Mouse (Mus musculus) kidney, embryonic 14.5 days (tissue): ENCODE measurements around the gene Hoxa4. TPM values are rescaled to one million over a fixed set of nuclear protein-coding genes. Genes with fewer than 3 reads are reported as not detected.
A peak's percentile ranks its signal among the peaks of the same experiment; 100 is the strongest.

Experiments used
- ATAC-seq: fragments of 200-750 bp; cut with Nextera tagmentation; 2 replicates; pipeline ENCODE4 v1.8.0; 2017; ENCODE audit warnings: moderate number of reproducible peaks, mild to moderate bottlenecking, moderate TSS enrichment, moderate library complexity; ENCODE audit not compliant: low FRiP score, low TSS enrichment
- H3K27ac ChIP-seq: fragments of 300-500 bp; sonication (generic); 2 replicates; pipeline ENCODE4 v1.5.1; 2014; ENCODE audit warnings: low read depth, mild to moderate bottlenecking, low read length, moderate library complexity, mixed read lengths
- H3K27me3 ChIP-seq: fragments of 300-500 bp; sonication (generic); 2 replicates; pipeline ENCODE4 v1.6.1; 2014; ENCODE audit warnings: mild to moderate bottlenecking, low read length; ENCODE audit not compliant: control insufficient read depth, insufficient read depth
- H3K36me3 ChIP-seq: fragments of 300-500 bp; sonication (generic); 2 replicates; pipeline ENCODE4 v1.6.1; 2014; ENCODE audit warnings: low read length, mixed read lengths; ENCODE audit not compliant: control insufficient read depth, insufficient read depth
- H3K4me1 ChIP-seq: fragments of 300-500 bp; sonication (generic); 2 replicates; pipeline ENCODE4 v1.6.1; 2014; ENCODE audit warnings: low read length, mixed read lengths; ENCODE audit not compliant: control insufficient read depth, insufficient read depth
- H3K4me2 ChIP-seq: fragments of 300-500 bp; sonication (generic); replicated peaks from 2 replicates; pipeline ENCODE4 v1.6.1; 2014; ENCODE audit warnings: low read depth, mild to moderate bottlenecking, low read length
- H3K4me3 ChIP-seq: fragments of 300-500 bp; sonication (generic); 2 replicates; pipeline ENCODE4 v1.5.1; 2014; ENCODE audit warnings: mild to moderate bottlenecking, low read length
- H3K9ac ChIP-seq: fragments of 300-500 bp; sonication (generic); 2 replicates; pipeline ENCODE4 v1.6.1; 2014; ENCODE audit warnings: low read depth, mild to moderate bottlenecking, low read length, moderate library complexity
- H3K9me3 ChIP-seq: fragments of 300-500 bp; sonication (generic); 2 replicates; pipeline ENCODE4 v1.6.1; 2016; ENCODE audit warnings: low read length; ENCODE audit not compliant: control insufficient read depth
- WGBS: fragments of 180-500 bp; shearing (Covaris S2); extraction: QIAGEN DNeasy Blood & Tissue Kit; methylation state at CpG from one replicate; pipeline ENCODE4 v1.1.7; 2014; 5-methylcytosine and 5-hydroxymethylcytosine counted together
- polyA plus RNA-seq: library from polyadenylated mRNA; unstranded; fragments of >200 nt; fragmentation: Nextera tagmentation; extraction: Ambion mirVana; gene quantifications from 2 replicates; pipeline ENCODE4 v1.2.1, GENCODE M21; 2014

Hoxa4 gene
- polyA plus RNA-seq, 1 experiment from 2014 or later = 3.1 TPM

- no peaks in the 10 kb centered on the region for H3K27me3 ChIP-seq
- peak overlapping the region; percentile 40; the same call in 1 of the 2 replicates for H3K9ac ChIP-seq
- H3K4me3 ChIP-seq = no peak overlapping the region
These were observed 8.1 kb downstream of the Hoxa4 start for GRCm38 (mm10) chr6:52183311-52184080.

GRCm38 (mm10) chr6:52182793-52183192 is 8.8 kb downstream of the Hoxa4 start:
- Histone ChIP-seq H3K9ac (no peak overlapping the region; the same call in 1 of the 2 replicates), H3K27ac (peak overlapping the region; percentile 94), H3K4me2 (peak overlapping the region; percentile 27; the same call in 1 of the 2 replicates), H3K4me1 (peaks cover 75% of the 10 kb centered on the region), H3K4me3 (no peak overlapping the region), H3K36me3 (peaks cover 24% of the 10 kb centered on the region; the same call in 1 of the 2 replicates), H3K27me3 (no peaks in the 10 kb centered on the region), H3K9me3 (no peaks in the 10 kb centered on the region)
- WGBS = 6% methylated on average over 1 of the region's 1 CpGs
- ATAC-seq = no peak

More at GRCm38 (mm10) chr6:52183311-52184080, 8.1 kb downstream of the Hoxa4 start:
- WGBS = 12% methylated on average over 10 of the region's 10 CpGs
- Histone ChIP-seq H3K9me3 (no peaks in the 10 kb centered on the region), H3K4me2 (peak overlapping the region; percentile 27), H3K27ac (peak overlapping the region; percentile 94), H3K36me3 (peaks cover 24% of the 10 kb centered on the region; the same call in 1 of the 2 replicates), H3K4me1 (peaks cover 78% of the 10 kb centered on the region)
- peak; percentile 2; the same call in 1 of the 2 replicates for ATAC-seq

- peak overlapping the region; percentile 94; the same call in 1 of the 2 replicates for H3K27ac ChIP-seq
- peaks cover 23% of the 10 kb centered on the region; the same call in 1 of the 2 replicates for H3K36me3 ChIP-seq
- H3K4me1 ChIP-seq = peaks cover 78% of the 10 kb centered on the region
- no peak overlapping the region for H3K4me3 ChIP-seq
- H3K27me3 ChIP-seq = no peaks in the 10 kb centered on the region
- H3K9ac ChIP-seq = no peak overlapping the region
- ATAC-seq = no peak
- 38% methylated on average over 2 of the region's 2 CpGs for WGBS
- 0 out of 2 replicates have a peak overlapping the region, but pooled peaks have one; percentile 1 for H3K4me2 ChIP-seq
- no peaks in the 10 kb centered on the region for H3K9me3 ChIP-seq
These were observed 9.5 kb downstream of the Hoxa4 start for GRCm38 (mm10) chr6:52182030-52182429.

GRCm38 (mm10) chr6:52180726-52181125 is 10.8 kb downstream of the Hoxa4 start:
- H3K4me2 ChIP-seq = peak overlapping the region; percentile 67
- peaks cover 12% of the 10 kb centered on the region; the same call in 1 of the 2 replicates for H3K36me3 ChIP-seq
- H3K4me3 ChIP-seq = peak overlapping the region; percentile 71; the same call in 1 of the 2 replicates
- WGBS = 35% methylated on average over 3 of the region's 3 CpGs
- H3K27me3 ChIP-seq = no peaks in the 10 kb centered on the region
- H3K9ac ChIP-seq = peak overlapping the region; percentile 88; the same call in 1 of the 2 replicates
- no peak for ATAC-seq
- peak overlapping the region; percentile 89; the same call in 1 of the 2 replicates for H3K27ac ChIP-seq
- no peaks in the 10 kb centered on the region for H3K9me3 ChIP-seq
- peaks cover 79% of the 10 kb centered on the region for H3K4me1 ChIP-seq

- peaks cover 12% of the 10 kb centered on the region; the same call in 1 of the 2 replicates for H3K36me3 ChIP-seq
- peak overlapping the region; percentile 89 for H3K27ac ChIP-seq
- peak overlapping the region; percentile 71 for H3K4me3 ChIP-seq
- peak overlapping the region; percentile 67 for H3K4me2 ChIP-seq
- 11% methylated on average over 11 of the region's 11 CpGs for WGBS
- ATAC-seq = no peak
- H3K4me1 ChIP-seq = peaks cover 75% of the 10 kb centered on the region
- H3K9me3 ChIP-seq = no peaks in the 10 kb centered on the region
- H3K9ac ChIP-seq = peak overlapping the region; percentile 88
- no peaks in the 10 kb centered on the region for H3K27me3 ChIP-seq
These were observed 11.3 kb downstream of the Hoxa4 start for GRCm38 (mm10) chr6:52180213-52180710.

- H3K4me1 ChIP-seq = peaks cover 69% of the 10 kb centered on the region
- peaks cover 12% of the 10 kb centered on the region; the same call in 1 of the 2 replicates for H3K36me3 ChIP-seq
- no peaks in the 10 kb centered on the region for H3K27me3 ChIP-seq
- WGBS = 5% methylated on average over 10 of the region's 10 CpGs
- ATAC-seq = no peak
- no peaks in the 10 kb centered on the region for H3K9me3 ChIP-seq
- H3K4me3 ChIP-seq = peak overlapping the region; percentile 71
- peak overlapping the region; percentile 89 for H3K27ac ChIP-seq
- H3K4me2 ChIP-seq = peak overlapping the region; percentile 67
- peak overlapping the region; percentile 88 for H3K9ac ChIP-seq
These were observed 11.9 kb downstream of the Hoxa4 start for GRCm38 (mm10) chr6:52179690-52180089.

GRCm38 (mm10) chr6:52178918-52179665 is 12.5 kb downstream of the Hoxa4 start:
- H3K4me1 ChIP-seq = peaks cover 63% of the 10 kb centered on the region
- H3K36me3 ChIP-seq = peaks cover 12% of the 10 kb centered on the region; the same call in 1 of the 2 replicates
- WGBS = 14% methylated on average over 4 of the region's 4 CpGs
- H3K27ac ChIP-seq = peak overlapping the region; percentile 89
- H3K4me3 ChIP-seq = peak overlapping the region; percentile 71
- H3K4me2 ChIP-seq = peak overlapping the region; percentile 67
- H3K27me3 ChIP-seq = no peaks in the 10 kb centered on the region
- no peaks in the 10 kb centered on the region for H3K9me3 ChIP-seq
- ATAC-seq = no peak
- peak overlapping the region; percentile 88 for H3K9ac ChIP-seq

- WGBS = 11% methylated on average over 9 of the region's 9 CpGs
- Histone ChIP-seq H3K9ac (peak overlapping the region; percentile 88), H3K9me3 (no peaks in the 10 kb centered on the region), H3K4me2 (peak overlapping the region; percentile 67), H3K4me3 (peak overlapping the region; percentile 71), H3K4me1 (peaks cover 62% of the 10 kb centered on the region), H3K27ac (peak overlapping the region; percentile 98), H3K27me3 (no peaks in the 10 kb centered on the region), H3K36me3 (peaks cover 12% of the 10 kb centered on the region; the same call in 1 of the 2 replicates)
- ATAC-seq = no peak
These were observed 13.7 kb downstream of the Hoxa4 start for GRCm38 (mm10) chr6:52177806-52178205.
